Mouse (Mus musculus): ENCODE measurements around the gene Amy2a2. TPM values are rescaled to one million over a fixed set of nuclear protein-coding genes. Genes with fewer than 3 reads are reported as not detected.
"Not testable (repeated sequence)": the region's sequence is repeated elsewhere in the genome, so short reads cannot be mapped to it uniquely, and the experiment has no call there.

Gene Amy2a2
- not detected for total RNA-seq (2021)
- long read RNA-seq, experiment 1: 0 reads
- long read RNA-seq, experiment 2: 0 reads

DNA sequence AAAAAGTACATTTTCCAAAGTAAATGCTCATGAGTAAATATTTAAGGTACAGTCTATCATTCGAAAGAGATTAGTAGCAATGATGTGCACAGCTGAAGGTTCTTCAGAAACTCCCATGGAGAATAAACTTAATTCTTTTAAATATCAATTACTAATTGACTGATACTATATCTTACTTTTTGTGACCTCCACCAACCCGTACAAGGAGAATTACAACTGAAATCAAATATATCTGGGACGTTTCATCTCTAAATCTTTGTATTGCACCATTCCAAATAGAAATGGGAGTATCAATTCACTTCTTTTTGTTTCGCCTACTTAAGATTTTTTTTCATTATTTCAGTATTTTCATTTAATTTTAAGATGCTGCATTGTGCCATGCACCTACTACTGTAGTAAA, at the start of gene Amy2a2:
Gene Amy2a2, minus strand, starts transcription at position 101 of the 400 bp plus-strand sequence.
- not testable (repeated sequence) for DNase-seq

GRCm38 (mm10) chr3:113345484-113345883, 11.0 kb downstream of the Amy2a2 start:
- not testable (repeated sequence) for DNase-seq

GRCm38 (mm10) chr3:113323952-113324351, 32.5 kb downstream of the Amy2a2 start, which contains the start of gene Amy2a3:
Amy2a3 (minus strand) TSS chr3:113324052.
- DNase-seq: not testable (repeated sequence)

DNA sequence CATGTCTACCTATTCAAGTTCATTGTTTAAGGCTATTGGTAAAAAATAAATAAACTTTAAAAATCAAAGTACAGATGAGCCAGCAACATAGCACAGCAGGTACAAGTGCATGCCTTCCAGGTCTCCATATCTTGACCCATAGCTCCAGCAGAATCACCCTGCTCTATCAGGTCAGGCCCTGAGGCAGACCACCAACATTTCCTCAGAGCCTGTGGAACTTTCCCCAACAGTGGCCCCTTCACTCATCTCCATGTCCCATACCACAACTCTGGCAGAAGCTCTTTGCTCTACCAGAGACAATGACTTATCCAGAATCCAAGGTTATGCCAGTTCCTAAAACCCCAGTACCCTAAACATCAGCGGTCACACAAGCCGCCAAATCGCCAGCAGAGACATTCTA, 43.5 kb downstream of the Amy2a2 start:
- not testable (repeated sequence) for DNase-seq

Other genes with a start within 250 kb of the Amy2a2 start
- gene Amy2a5, start 97.8 kb downstream of the Amy2a2 start, total RNA-seq (2021): not detected
- not detected for gene Amy2a4, start 65.2 kb downstream of the Amy2a2 start, total RNA-seq (2021)
- gene Amy2a3, start 32.6 kb downstream of the Amy2a2 start, total RNA-seq (2021): not detected
- not detected for gene Amy2a1, start 175.8 kb upstream of the Amy2a2 start, total RNA-seq (2021)